Mouse (Mus musculus) liver, postnatal 0 days (tissue): ENCODE data around the gene Tgm2.

Experiments used
- CTCF ChIP-seq: sonication (generic); IDR thresholded peaks from 2 replicates; pipeline ENCODE4 v1.5.1; 2016; ENCODE audit warnings: antibody characterized with exemption, low read depth
- EP300 ChIP-seq: IDR thresholded peaks from 2 replicates; pipeline ENCODE4 v1.6.1; 2016; ENCODE audit warnings: antibody characterized with exemption, low read depth, mild to moderate bottlenecking

- 0 out of 2 replicates have a peak, but pooled peaks have one; percentile 6 for TF ChIP-seq CTCF
- TF ChIP-seq EP300: no peak
Measured at GRCm38 (mm10) chr2:158077981-158078380, 68.3 kb downstream of the Tgm2 start.
